Mouse (Mus musculus) left cerebral cortex, adult 18-20 months (tissue): ENCODE data around the gene Unc13b. TPM values are rescaled to one million over a fixed set of nuclear protein-coding genes. Genes with fewer than 3 reads are reported as not detected.

ENCODE experiments used
- DNase-seq, 2 experiments: peaks; one replicate each; pipeline ENCODE4 v3.0.0; 2021 to 2022; ENCODE audit warnings: low spot score in 2 of 2, mixed read lengths in 1 of 2
- total RNA-seq, 2 experiments: library from RNA; stranded (reverse); gene quantifications; 2 replicates each; pipeline ENCODE4 v1.2.3; 2021

Gene Unc13b
- total RNA-seq, 2 experiments from 2014 or later = 52.3 to 58.3 TPM

- no peak for DNase-seq
Observed at GRCm38 (mm10) chr4:43036356-43036755, 22.4 kb upstream of the Unc13b start.

- DNase-seq = no peak
Observed at GRCm38 (mm10) chr4:43037860-43038566, 20.7 kb upstream of the Unc13b start.

GRCm38 (mm10) chr4:43038567-43039495, 19.9 kb upstream of the Unc13b start:
- peak in 1 of 2 experiments; percentile 53 for DNase-seq

GRCm38 (mm10) chr4:43039609-43040008, 19.1 kb upstream of the Unc13b start:
- no peak for DNase-seq

GRCm38 (mm10) chr4:43040114-43040572, 18.6 kb upstream of the Unc13b start:
- peak; percentile 89 to 95 for DNase-seq

GRCm38 (mm10) chr4:43040881-43041547, 17.7 kb upstream of the Unc13b start:
- no peak for DNase-seq

GRCm38 (mm10) chr4:43043644-43044357, 15.0 kb upstream of the Unc13b start:
- DNase-seq = peak in 1 of 2 experiments; percentile 38

GRCm38 (mm10) chr4:43044673-43045072, 14.1 kb upstream of the Unc13b start:
- DNase-seq = no peak

GRCm38 (mm10) chr4:43045285-43045658, 13.5 kb upstream of the Unc13b start:
- no peak for DNase-seq

GRCm38 (mm10) chr4:43045659-43046302, 13.0 kb upstream of the Unc13b start, which contains the start of gene Fam214b:
Gene Fam214b (minus strand): TSS chr4:43046220.
- DNase-seq = peak; percentile 91 to 93

- no peak for DNase-seq
Observed at GRCm38 (mm10) chr4:43046607-43047006, 12.1 kb upstream of the Unc13b start.

- peak; percentile 71 to 72 for DNase-seq
Observed at GRCm38 (mm10) chr4:43047231-43047630, 11.5 kb upstream of the Unc13b start.

- no peak for DNase-seq
Observed at GRCm38 (mm10) chr4:43052627-43053026, 6.1 kb upstream of the Unc13b start.

- no peak for DNase-seq
Observed at GRCm38 (mm10) chr4:43057654-43058053, 1.1 kb upstream of the Unc13b start.

- DNase-seq = no peak
Observed at GRCm38 (mm10) chr4:43058392-43058752, 381 bp upstream of the Unc13b start.

- no peak for DNase-seq
Observed at GRCm38 (mm10) chr4:43059697-43060096, 944 bp downstream of the Unc13b start.

GRCm38 (mm10) chr4:43060286-43060685, 1.5 kb downstream of the Unc13b start:
- DNase-seq = no peak

GRCm38 (mm10) chr4:43065471-43065870, 6.7 kb downstream of the Unc13b start:
- DNase-seq = no peak

GRCm38 (mm10) chr4:43074923-43075322, 16.2 kb downstream of the Unc13b start:
- DNase-seq = no peak

GRCm38 (mm10) chr4:43078071-43078718, 19.4 kb downstream of the Unc13b start:
- no peak for DNase-seq
